Comparison of ENCODE assay signal across 7 mouse cellular contexts in the genomic region with DNA sequence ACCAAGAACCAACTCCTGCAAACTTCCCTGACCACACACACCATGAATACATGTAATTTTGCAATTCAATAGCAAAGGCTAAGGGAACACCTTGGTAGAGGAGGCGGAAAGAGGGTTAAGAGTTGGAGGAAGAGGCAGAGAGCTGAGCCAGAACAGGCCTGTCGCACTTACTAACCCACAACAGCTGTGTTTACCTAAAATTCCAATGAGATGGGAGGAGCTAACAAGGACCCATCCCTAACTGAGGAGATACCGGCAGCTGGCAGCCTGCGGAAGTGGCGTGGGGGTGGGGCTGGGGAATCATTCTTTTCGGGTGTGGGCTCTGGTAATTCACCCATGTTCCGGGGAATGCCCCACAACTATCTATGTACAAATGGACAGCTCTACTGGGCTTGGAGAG. TPM values are rescaled to one million over a fixed set of nuclear protein-coding genes. Genes with fewer than 3 reads are reported as not detected.
A peak's percentile ranks its signal among the peaks of the same experiment; 100 is the strongest.
DNase-seq lines count a peak whose midpoint lies in the region; ATAC-seq lines count a peak whose summit lies in the region.

No protein-coding gene starts in this region.

- H3K9me3 ChIP-seq in embryonic facial prominence, embryonic 15.5 days (replicated peaks) = no peaks in the 10 kb centered on the region
- no peaks in the 10 kb centered on the region for H3K9me3 ChIP-seq in liver, embryonic 12.5 days (replicated peaks)

- peak; percentile 76; the same call in 1 of the 2 replicates for ATAC-seq in embryonic facial prominence, embryonic 15.5 days (ENCODE audit: insufficient number of reproducible peaks, low FRiP score, low TSS enrichment, low read depth)
- peak; percentile 55 for ATAC-seq in liver, embryonic 12.5 days

- no peaks in the 10 kb centered on the region for H3K36me3 ChIP-seq in embryonic facial prominence, embryonic 15.5 days
- no peaks in the 10 kb centered on the region for H3K36me3 ChIP-seq in liver, embryonic 12.5 days

- H3K27ac ChIP-seq in embryonic facial prominence, embryonic 15.5 days (replicated peaks) = peak overlapping the region; percentile 52
- H3K27ac ChIP-seq in liver, embryonic 12.5 days = no peak overlapping the region

- intact Hi-C loops in left cerebral cortex, postnatal 25 days (cut with DNase I) = no loop called here

- WGBS in embryonic facial prominence, embryonic 15.5 days = 14% methylated on average over 7 of the region's 7 CpGs
- 11% methylated on average over 7 of the region's 7 CpGs for WGBS in liver, embryonic 12.5 days (ENCODE audit: insufficient replicate concordance)

- H3K27me3 ChIP-seq in embryonic facial prominence, embryonic 15.5 days = no peaks in the 10 kb centered on the region
- 0 out of 2 replicates have a peak, but pooled peaks cover 7% of the 10 kb centered on the region for H3K27me3 ChIP-seq in liver, embryonic 12.5 days (replicated peaks)

- H3K4me3 ChIP-seq in embryonic facial prominence, embryonic 15.5 days (replicated peaks) = no peak overlapping the region
- H3K4me3 ChIP-seq in liver, embryonic 12.5 days = no peak overlapping the region

- peaks cover 12% of the 10 kb centered on the region; the same call in 1 of the 2 replicates for H3K4me1 ChIP-seq in embryonic facial prominence, embryonic 15.5 days
- H3K4me1 ChIP-seq in liver, embryonic 12.5 days = peaks cover 14% of the 10 kb centered on the region

- H3K9ac ChIP-seq in embryonic facial prominence, embryonic 15.5 days = no peak overlapping the region
- H3K9ac ChIP-seq in liver, embryonic 12.5 days = no peak overlapping the region

- H3K4me2 ChIP-seq in embryonic facial prominence, embryonic 15.5 days (replicated peaks) = no peak overlapping the region
- peak overlapping the region; percentile 27 for H3K4me2 ChIP-seq in liver, embryonic 12.5 days

- DNase-seq in thymus, postnatal 4 days = peak; percentile 45
- no peak for DNase-seq in thymus, postnatal 10 days (ENCODE audit: low spot score in 2 of 2)
- no peak for DNase-seq in cerebellum, postnatal 14 days
- no peak for DNase-seq in left cerebral cortex, postnatal 25 days (ENCODE audit: low spot score in 2 of 2)
- no peak for DNase-seq in right cerebral cortex, postnatal 36 days (ENCODE audit: low spot score in 2 of 2)

RNA-seq across cellular contexts. Expression of gene Cfap300, which starts 7.1 kb away (rescaled TPM):
- 17.2 and 19.3 TPM in 2 replicates for polyA plus RNA-seq in embryonic facial prominence, embryonic 15.5 days (2015; fragmentation: Nextera tagmentation; extraction: Ambion mirVana)
- 2.7 and 2.8 TPM in 2 replicates for polyA plus RNA-seq in liver, embryonic 12.5 days (2016; fragmentation: Nextera tagmentation; extraction: Ambion mirVana)
- 1 to 10 TPM; 8.4 to 9.9 TPM for total RNA-seq in left cerebral cortex, postnatal 25 days (2021)

RNA-seq across cellular contexts. Expression of gene Yap1, which starts 31.1 kb away (rescaled TPM):
- 49.0 and 49.2 TPM in 2 replicates for polyA plus RNA-seq in embryonic facial prominence, embryonic 15.5 days (2015; fragmentation: Nextera tagmentation; extraction: Ambion mirVana)
- 8.3 and 8.7 TPM in 2 replicates for polyA plus RNA-seq in liver, embryonic 12.5 days (2016; fragmentation: Nextera tagmentation; extraction: Ambion mirVana)
- 10 to 100 TPM; 17.0 TPM for total RNA-seq in left cerebral cortex, postnatal 25 days (2021)
